Mouse (Mus musculus): ENCODE results near the gene Pparg.

Gene Pparg

DNA sequence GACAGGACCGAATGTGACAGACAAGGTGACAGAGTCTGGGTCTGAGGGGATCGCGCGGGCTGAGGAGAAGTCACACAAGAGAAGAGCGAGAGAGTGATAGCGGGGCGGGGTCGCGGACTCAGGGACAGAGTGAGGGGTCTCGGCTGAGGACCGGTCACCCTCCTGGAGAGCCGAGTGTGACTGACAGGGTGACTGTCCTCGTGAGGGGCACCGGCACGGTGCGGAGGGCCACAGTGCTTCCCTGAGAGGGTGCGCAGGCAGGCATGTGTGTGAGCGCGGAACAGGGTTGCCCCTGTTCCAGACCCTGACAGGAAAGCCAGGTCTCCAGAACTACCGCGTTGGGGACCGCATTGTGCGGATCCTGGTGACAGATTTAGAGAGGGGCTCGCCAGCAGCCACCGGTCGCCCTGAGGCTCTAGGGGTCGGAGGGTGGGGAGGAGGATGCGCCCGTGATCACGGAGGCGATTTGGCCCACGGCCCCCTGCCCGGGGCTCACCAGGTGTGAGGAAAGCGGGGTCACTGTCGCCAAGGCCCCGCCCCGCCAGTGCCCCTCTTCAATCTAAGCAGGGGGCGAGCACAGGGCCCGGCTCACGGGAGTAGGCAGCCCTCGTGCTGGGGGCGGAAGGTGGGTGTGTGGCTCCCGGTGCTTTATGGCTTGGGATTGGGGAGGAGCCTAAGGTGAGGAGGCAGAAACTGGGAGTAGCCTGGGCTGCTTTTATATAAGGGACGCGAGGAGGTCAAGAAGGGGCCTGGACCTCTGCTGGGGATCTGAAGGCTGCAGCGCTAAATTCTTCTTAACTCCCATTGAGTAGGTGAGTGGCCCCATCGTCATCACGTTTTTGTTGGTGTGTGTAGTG lies 1.1 kb downstream of the Pparg start:
- peak; percentile 3 for DNase-seq

GRCm38 (mm10) chr6:115366869-115367610 lies 6.3 kb downstream of the Pparg start:
- no peak for DNase-seq

GRCm38 (mm10) chr6:115374871-115375852 lies 14.4 kb downstream of the Pparg start:
- no peak for DNase-seq

DNA sequence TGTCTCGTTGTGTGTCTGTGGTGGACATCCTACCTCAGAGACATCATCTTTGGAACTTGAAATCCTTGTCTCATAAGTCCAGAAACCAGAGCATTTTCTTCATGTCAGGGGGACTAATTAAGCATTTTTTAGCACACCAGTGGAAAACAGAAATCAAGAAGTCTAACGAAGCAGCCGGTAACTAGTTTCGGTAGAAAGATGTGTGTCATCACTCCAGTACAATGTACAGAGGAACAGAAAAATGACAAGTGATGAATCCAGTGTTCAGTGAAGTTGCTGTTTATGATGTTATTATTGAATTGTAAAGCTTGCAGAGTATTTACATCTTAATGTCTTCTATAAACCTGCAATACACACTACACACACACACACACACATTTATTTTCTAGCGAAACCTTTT lies 19.8 kb downstream of the Pparg start:
- DNase-seq, result no peak

- no peak for DNase-seq
These were observed 22.0 kb downstream of the Pparg start for GRCm38 (mm10) chr6:115382712-115383111.

DNA sequence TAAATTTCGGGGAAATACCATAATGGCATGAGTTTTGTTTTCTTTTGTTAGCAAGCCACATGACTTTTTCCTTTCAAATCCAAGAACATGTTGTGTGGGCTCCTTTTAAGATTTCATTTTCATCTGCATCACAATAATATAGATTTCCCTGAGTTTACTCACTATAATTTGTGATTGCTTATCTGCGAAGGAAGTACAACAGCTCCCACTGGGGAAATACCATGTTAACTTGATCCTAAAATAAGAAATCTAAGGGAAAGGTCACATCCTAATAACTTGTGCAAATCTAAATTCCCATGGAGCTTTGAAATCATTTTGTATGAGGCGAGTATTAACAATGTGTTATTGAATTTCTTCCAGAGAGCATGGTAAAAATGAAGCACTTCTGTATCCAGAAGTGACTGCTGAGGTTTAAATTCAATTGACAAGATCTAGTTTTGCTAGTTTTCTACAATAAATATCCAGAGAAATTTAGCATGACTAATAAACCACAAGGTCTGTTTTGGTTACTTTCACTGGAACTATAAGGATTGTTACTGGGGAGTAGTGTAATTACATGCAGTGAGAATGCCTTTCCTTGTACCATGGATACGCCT lies 29.3 kb downstream of the Pparg start:
- DNase-seq, result no peak

DNA sequence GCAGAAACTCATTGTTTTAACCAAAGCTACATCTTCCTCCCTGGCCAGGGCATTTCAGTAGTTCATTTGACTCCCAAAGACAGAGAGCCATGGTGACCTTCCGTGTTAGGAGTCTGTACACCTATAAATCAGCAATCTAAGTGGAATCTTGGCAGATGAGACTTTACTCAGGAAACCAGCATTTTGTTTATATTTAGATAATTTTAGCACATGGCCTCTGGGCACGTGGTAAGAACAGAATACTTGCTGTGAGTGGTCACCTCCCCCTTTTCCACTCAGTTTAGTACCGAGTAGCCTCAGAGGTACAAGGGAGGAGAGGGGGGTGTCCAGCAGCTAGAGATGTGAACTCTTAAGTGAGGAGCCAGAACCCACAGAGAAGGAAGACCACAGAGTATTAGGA lies 36.2 kb downstream of the Pparg start:
- DNase-seq, result no peak

DNA sequence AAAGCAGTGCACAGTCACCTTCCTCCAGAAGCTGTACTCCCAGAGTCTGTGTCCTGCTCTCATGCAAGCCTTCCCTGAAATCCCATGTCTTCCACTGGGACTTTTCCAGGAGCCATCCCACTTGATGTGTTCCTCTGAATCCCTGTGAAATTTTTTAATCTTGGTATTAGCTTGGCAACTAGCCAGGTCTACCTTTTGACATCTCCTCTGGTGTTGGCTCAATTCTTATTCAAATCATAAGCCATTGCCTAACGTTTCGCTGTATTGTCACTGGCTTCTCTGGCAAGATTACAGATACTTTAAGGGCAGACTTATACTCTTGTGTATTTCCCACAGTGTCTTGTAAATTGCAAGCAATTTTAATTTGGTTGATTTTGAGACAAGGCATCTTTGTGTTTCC lies 43.6 kb downstream of the Pparg start:
- no peak for DNase-seq

GRCm38 (mm10) chr6:115411477-115411876 lies 50.7 kb downstream of the Pparg start:
- no peak for DNase-seq

GRCm38 (mm10) chr6:115418171-115418570 lies 57.4 kb downstream of the Pparg start:
- no peak for DNase-seq

- DNase-seq, result no peak
These were observed 58.2 kb downstream of the Pparg start for GRCm38 (mm10) chr6:115418964-115419363.

DNA sequence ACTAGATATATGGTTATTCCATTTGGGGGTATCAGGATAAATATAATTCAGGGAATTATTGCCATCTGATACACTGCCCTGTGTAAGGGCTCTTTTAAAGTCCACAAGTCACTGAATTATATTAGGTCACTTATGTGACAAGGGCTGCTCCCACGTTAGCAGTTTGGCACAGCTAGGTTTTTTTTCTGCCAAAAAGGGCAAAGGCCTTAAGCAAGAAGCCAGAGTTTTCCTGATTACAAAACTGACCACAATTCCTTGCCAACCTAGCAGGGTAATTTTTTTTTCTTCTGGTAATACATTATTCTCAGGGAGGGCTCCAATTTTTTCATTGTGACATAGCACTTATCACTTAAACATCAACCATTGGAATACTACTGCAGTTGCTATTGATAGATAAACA lies 60.2 kb downstream of the Pparg start:
- DNase-seq, result no peak

GRCm38 (mm10) chr6:115421665-115422064 lies 60.9 kb downstream of the Pparg start:
- DNase-seq, result no peak

GRCm38 (mm10) chr6:115424433-115424832 lies 63.7 kb downstream of the Pparg start:
- DNase-seq, result no peak

GRCm38 (mm10) chr6:115432726-115433125 lies 72.0 kb downstream of the Pparg start:
- no peak for DNase-seq

- DNase-seq, result no peak
These were observed 73.3 kb downstream of the Pparg start for GRCm38 (mm10) chr6:115434054-115434453.

DNA sequence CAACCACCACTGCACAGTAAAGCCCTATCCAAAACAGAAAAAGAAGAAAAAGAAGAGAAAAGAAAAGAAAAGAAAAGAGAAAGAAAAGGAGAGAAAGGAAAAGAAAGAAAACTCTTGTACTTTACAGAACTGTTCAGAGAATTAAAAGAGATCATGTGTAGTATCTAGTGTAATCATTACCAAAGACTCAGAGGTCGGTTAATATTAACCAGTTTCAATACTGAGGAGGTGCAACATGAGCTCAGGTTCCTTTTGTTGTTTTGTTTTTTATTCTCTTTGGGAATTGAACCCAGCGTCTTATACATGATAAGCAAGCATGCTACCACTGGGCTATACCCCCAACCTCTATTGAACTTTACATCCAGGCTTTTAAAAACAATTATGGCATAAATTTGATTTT lies 74.1 kb downstream of the Pparg start:
- DNase-seq, result no peak

GRCm38 (mm10) chr6:115440231-115441006 lies 79.7 kb downstream of the Pparg start:
- DNase-seq, result no peak

- DNase-seq, result no peak
These were observed 91.8 kb downstream of the Pparg start for GRCm38 (mm10) chr6:115452501-115452900.

DNA sequence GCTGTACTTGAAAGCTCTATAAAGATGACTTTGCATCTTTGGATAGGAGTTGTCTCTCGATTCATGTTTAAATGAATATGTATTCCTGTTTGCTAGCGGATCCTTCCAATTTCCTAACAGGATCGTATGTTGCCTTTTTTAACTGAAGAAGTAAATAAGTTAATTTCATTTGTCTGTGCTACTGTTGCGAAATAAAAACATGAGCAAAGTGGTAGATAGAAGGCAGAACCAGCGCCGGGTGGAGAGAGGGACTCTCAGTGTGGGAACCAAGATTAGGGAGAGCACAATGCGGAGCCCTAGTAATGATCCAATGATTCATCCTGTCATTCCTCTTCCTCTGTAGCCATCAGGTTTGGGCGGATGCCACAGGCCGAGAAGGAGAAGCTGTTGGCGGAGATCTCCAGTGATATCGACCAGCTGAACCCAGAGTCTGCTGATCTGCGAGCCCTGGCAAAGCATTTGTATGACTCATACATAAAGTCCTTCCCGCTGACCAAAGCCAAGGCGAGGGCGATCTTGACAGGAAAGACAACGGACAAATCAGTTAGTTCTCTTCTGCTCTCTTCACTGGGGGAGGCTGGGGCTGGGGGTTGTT lies 102.1 kb downstream of the Pparg start:
- no peak for DNase-seq

DNA sequence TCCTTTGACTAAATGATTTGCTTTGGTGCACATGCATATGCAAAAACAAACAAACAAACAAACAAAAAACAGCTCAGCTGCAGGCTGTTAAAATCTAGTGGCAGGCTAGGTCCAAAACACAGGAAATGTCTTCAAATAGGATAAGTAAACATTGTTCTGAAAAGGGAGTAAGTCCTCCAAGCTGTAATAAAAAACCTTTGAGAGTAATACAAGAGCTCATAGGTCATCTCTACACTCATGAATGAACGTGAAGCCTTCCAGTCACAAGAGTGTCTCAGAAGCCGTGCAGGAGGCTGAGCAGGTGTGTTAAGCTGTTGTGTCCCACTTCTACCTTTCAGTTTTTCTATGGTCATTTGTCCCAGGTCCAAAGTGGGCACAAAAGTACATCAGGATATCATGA lies 102.6 kb downstream of the Pparg start:
- no peak for DNase-seq

Measured in liver (tissue).